Mouse (Mus musculus) MEL (cell line): ENCODE measurements at regions not wholly inside any gene's neighbourhood (a gene's known extent, or its start where the extent isn't known, plus 50 kb on each side); places are given as distances from the start of the nearest gene placed in this dataset.

Source experiments
- DNase-seq: peaks from one replicate; pipeline ENCODE4 v3.0.0; 2011; ENCODE audit warnings: low read depth, low spot score
- H3K27ac ChIP-seq: 2 replicates; pipeline ENCODE4 v1.5.1; 2012; ENCODE audit warnings: low read depth, mild to moderate bottlenecking, control low read depth, low read length, moderate library complexity; ENCODE audit not compliant: control insufficient read depth
- H3K27me3 ChIP-seq, 2 experiments: fragments of 150-350 bp in 1 of 2; sonication (generic) in 1 of 2; 2 replicates each; pipeline ENCODE4 v1.6.1; 2012; ENCODE audit warnings: low read length in 2 of 2, mild to moderate bottlenecking in 2 of 2, improper control_type of control experiment in 1 of 2, moderate library complexity in 1 of 2; ENCODE audit not compliant: insufficient read depth in 2 of 2, control insufficient read depth in 1 of 2
- H3K36me3 ChIP-seq, 2 experiments: 2 replicates each; pipeline ENCODE4 v1.6.1; 2012 to 2014; ENCODE audit warnings: low read length in 2 of 2, improper control_type of control experiment in 1 of 2, inconsistent platforms in 1 of 2, mild to moderate bottlenecking in 1 of 2; ENCODE audit not compliant: insufficient read depth in 2 of 2, control insufficient read depth in 1 of 2
- H3K4me1 ChIP-seq, 2 experiments: fragments of 150-350 bp in 1 of 2; sonication (generic) in 1 of 2; 2 replicates each; pipeline ENCODE4 v1.6.1; 2012; ENCODE audit warnings: low read length in 2 of 2, improper control_type of control experiment in 1 of 2, mild to moderate bottlenecking in 1 of 2; ENCODE audit not compliant: insufficient read depth in 2 of 2, control insufficient read depth in 1 of 2
- H3K4me3 ChIP-seq, 2 experiments: fragments of 150-350 bp in 1 of 2; sonication (generic) in 1 of 2; 2 replicates each; pipeline ENCODE4 v1.5.1; 2012; ENCODE audit warnings: low read depth in 2 of 2, low read length in 2 of 2, mild to moderate bottlenecking in 2 of 2, moderate library complexity in 2 of 2, control low read depth in 1 of 2, improper control_type of control experiment in 1 of 2; ENCODE audit not compliant: control insufficient read depth in 1 of 2, insufficient read depth in 1 of 2
- H3K79me2 ChIP-seq: 2 replicates; pipeline ENCODE4 v1.6.1; 2012; ENCODE audit warnings: mild to moderate bottlenecking, low read length, moderate library complexity; ENCODE audit not compliant: control insufficient read depth, poor library complexity, insufficient read depth
- H3K9ac ChIP-seq: 2 replicates; pipeline ENCODE4 v1.6.1; 2012; ENCODE audit warnings: low read depth, mild to moderate bottlenecking, control low read depth, low read length, moderate library complexity; ENCODE audit not compliant: control insufficient read depth, poor library complexity, severe bottlenecking
- H3K9me3 ChIP-seq: fragments of 150-350 bp; sonication (generic); replicated peaks from 2 replicates; pipeline ENCODE4 v1.6.1; 2012; ENCODE audit warnings: mild to moderate bottlenecking, low read length, improper control_type of control experiment, moderate library complexity; ENCODE audit not compliant: insufficient read depth
- BHLHE40 ChIP-seq: IDR thresholded peaks from 2 replicates; pipeline ENCODE4 v1.6.1; 2012; ENCODE audit warnings: low read depth, mild to moderate bottlenecking, inconsistent platforms, low read length, improper control_type of control experiment, borderline replicate concordance
- CTCF ChIP-seq, 3 experiments: IDR thresholded peaks in 2 of 3; conservative IDR thresholded peaks in 1 of 3; 2 replicates each; pipeline ENCODE4 v1.5.1; 2011 to 2012; ENCODE audit warnings: low read length in 3 of 3, low read depth in 2 of 3, mild to moderate bottlenecking in 2 of 3, improper control_type of control experiment in 1 of 3, inconsistent platforms in 1 of 3, mixed read lengths in 1 of 3, moderate library complexity in 1 of 3; ENCODE audit not compliant: control insufficient read depth in 1 of 3, insufficient read depth in 1 of 3, poor library complexity in 1 of 3, severe bottlenecking in 1 of 3
- ELF1 ChIP-seq: IDR thresholded peaks from 2 replicates; pipeline ENCODE4 v1.6.1; 2014; ENCODE audit warnings: low read depth, mild to moderate bottlenecking, inconsistent platforms, low read length, improper control_type of control experiment, moderate library complexity
- EP300 ChIP-seq, 2 experiments: IDR thresholded peaks; 2 replicates each; pipeline ENCODE4 v1.6.1; 2011; ENCODE audit warnings: improper control_type of control experiment in 2 of 2, low read length in 2 of 2, low read depth in 1 of 2, mild to moderate bottlenecking in 1 of 2
- ETS1 ChIP-seq: IDR thresholded peaks from 2 replicates; pipeline ENCODE4 v1.6.1; 2012; ENCODE audit warnings: low read depth, mild to moderate bottlenecking, inconsistent platforms, low read length, improper control_type of control experiment, moderate library complexity
- GABPA ChIP-seq: IDR thresholded peaks from 2 replicates; pipeline ENCODE4 v1.6.1; 2012; ENCODE audit warnings: low read depth, mild to moderate bottlenecking, inconsistent platforms, low read length, improper control_type of control experiment, moderate library complexity
- HCFC1 ChIP-seq: IDR thresholded peaks from 2 replicates; pipeline ENCODE4 v1.6.1; 2012; ENCODE audit warnings: low read depth, mild to moderate bottlenecking, inconsistent platforms, low read length, improper control_type of control experiment, moderate library complexity
- KAT2A ChIP-seq: conservative IDR thresholded peaks from 2 replicates; pipeline ENCODE4 v1.6.1; 2012; ENCODE audit warnings: low read depth, low read length, improper control_type of control experiment, inconsistent platforms
- MAX ChIP-seq: IDR thresholded peaks from 2 replicates; pipeline ENCODE4 v1.6.1; 2011; ENCODE audit warnings: low read length, improper control_type of control experiment
- MEF2A ChIP-seq: IDR thresholded peaks from 2 replicates; pipeline ENCODE4 v1.6.1; 2014; ENCODE audit warnings: low read depth, mild to moderate bottlenecking, inconsistent platforms, low read length, improper control_type of control experiment; ENCODE audit not compliant: poor library complexity, insufficient replicate concordance, severe bottlenecking; ENCODE audit errors: extremely low read depth
- MYB ChIP-seq: IDR thresholded peaks from 2 replicates; pipeline ENCODE4 v1.6.1; 2011; ENCODE audit warnings: mild to moderate bottlenecking, low read depth, low read length, improper control_type of control experiment
- MYC ChIP-seq: IDR thresholded peaks from 2 replicates; pipeline ENCODE4 v1.6.1; 2011; ENCODE audit warnings: low read depth, mild to moderate bottlenecking, low read length, improper control_type of control experiment, moderate library complexity
- POLR2A ChIP-seq, 2 experiments: IDR thresholded peaks; 2 replicates each; pipeline ENCODE4 v1.6.1; 2011 to 2012; ENCODE audit warnings: low read length in 2 of 2, mild to moderate bottlenecking in 2 of 2, control low read depth in 1 of 2, improper control_type of control experiment in 1 of 2, low read depth in 1 of 2, moderate library complexity in 1 of 2; ENCODE audit not compliant: control insufficient read depth in 1 of 2, insufficient read depth in 1 of 2, poor library complexity in 1 of 2
- POLR2AphosphoS2 ChIP-seq: IDR thresholded peaks from 2 replicates; pipeline ENCODE4 v1.6.1; 2011; ENCODE audit warnings: low read length, improper control_type of control experiment
- RAD21 ChIP-seq: IDR thresholded peaks from 2 replicates; pipeline ENCODE4 v1.6.1; 2011; ENCODE audit warnings: mild to moderate bottlenecking, low read depth, low read length, improper control_type of control experiment
- SMC3 ChIP-seq: IDR thresholded peaks from 2 replicates; pipeline ENCODE4 v1.6.1; 2011; ENCODE audit warnings: low read depth, low read length, improper control_type of control experiment
- TBP ChIP-seq: IDR thresholded peaks from 2 replicates; pipeline ENCODE4 v1.8.0; 2011; ENCODE audit warnings: low read depth, low read length, improper control_type of control experiment
- TCF12 ChIP-seq: IDR thresholded peaks from 2 replicates; pipeline ENCODE4 v1.6.1; 2014; ENCODE audit warnings: low read depth, mild to moderate bottlenecking, inconsistent platforms, low read length, improper control_type of control experiment, moderate library complexity
- UBTF ChIP-seq: IDR thresholded peaks from 2 replicates; pipeline ENCODE4 v1.6.1; 2012; ENCODE audit warnings: low read depth, mild to moderate bottlenecking, inconsistent platforms, low read length, improper control_type of control experiment, moderate library complexity, borderline replicate concordance; ENCODE audit not compliant: insufficient read depth
- USF1 ChIP-seq: IDR thresholded peaks from 2 replicates; pipeline ENCODE4 v1.6.1; 2014; ENCODE audit warnings: low read depth, mild to moderate bottlenecking, inconsistent platforms, low read length, improper control_type of control experiment, moderate library complexity
- ZKSCAN1 ChIP-seq: IDR thresholded peaks from 2 replicates; pipeline ENCODE4 v1.6.1; 2012; ENCODE audit warnings: low read depth, mild to moderate bottlenecking, inconsistent platforms, low read length, improper control_type of control experiment, moderate library complexity
- ZMIZ1 ChIP-seq: IDR thresholded peaks from 2 replicates; pipeline ENCODE4 v1.6.1; 2012; ENCODE audit warnings: low read depth, mild to moderate bottlenecking, inconsistent platforms, low read length, improper control_type of control experiment, moderate library complexity
- ZNF384 ChIP-seq: IDR thresholded peaks from 2 replicates; pipeline ENCODE4 v1.6.1; 2012; ENCODE audit warnings: low read depth, mild to moderate bottlenecking, inconsistent platforms, low read length, improper control_type of control experiment

DNA sequence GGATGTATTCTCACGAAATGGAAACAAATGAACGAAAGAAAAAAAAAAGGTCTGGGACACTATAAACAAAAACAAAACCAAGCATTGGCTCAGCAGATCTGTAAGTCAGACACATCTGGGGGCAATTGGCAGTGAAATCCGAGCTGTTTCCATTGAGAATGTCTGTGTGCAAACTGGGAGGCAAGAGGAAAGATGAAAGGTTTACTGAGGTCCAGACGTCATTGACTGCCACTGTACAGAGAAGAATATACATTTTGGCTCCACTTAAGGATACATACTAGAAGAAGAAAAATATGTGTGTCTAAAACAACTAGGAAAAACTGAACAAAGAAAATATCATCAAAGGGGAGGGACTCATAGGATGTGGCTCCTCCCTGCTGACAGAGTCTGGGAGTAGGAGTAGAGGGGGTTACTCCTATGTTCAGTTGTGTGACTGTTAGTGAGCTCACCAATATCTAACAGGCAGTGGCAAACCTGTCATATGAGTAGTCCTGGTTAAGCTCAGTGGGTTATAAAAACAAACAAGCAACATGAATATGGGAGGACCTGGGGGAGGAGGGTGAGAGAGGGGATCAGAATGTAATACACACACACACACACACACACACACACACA is 72.2 kb upstream of the Zkscan2 start:
- Histone ChIP-seq H3K27me3 (no peaks in the 10 kb centered on the region), H3K27ac (no peak overlapping the region), H3K4me1 (no peaks in the 10 kb centered on the region), H3K9ac (no peak overlapping the region), H3K79me2 (no peaks in the 10 kb centered on the region), H3K4me3 (no peak overlapping the region), H3K9me3 (no peaks in the 10 kb centered on the region)
- no peak for DNase-seq
- TF ChIP-seq TBP = no peak
- TF ChIP-seq POLR2A (IDR thresholded peaks at IDR 0.05; ENCODE audit: control insufficient read depth in 1 of 2, insufficient read depth in 1 of 2, low read depth in 1 of 2, low read length in 2 of 2, poor library complexity in 1 of 2) = no peak
- TF ChIP-seq BHLHE40 = no peak
- no peak for TF ChIP-seq ZMIZ1
- TF ChIP-seq POLR2AphosphoS2 = no peak
- no peak for TF ChIP-seq TCF12
- no peak for TF ChIP-seq UBTF
- TF ChIP-seq ELF1 = no peak
- no peak for TF ChIP-seq CTCF (IDR thresholded peaks at IDR 0.05 in 2 of 3, conservative IDR thresholded peaks at IDR 0.05 in 1 of 3; ENCODE audit: control insufficient read depth in 1 of 3, insufficient read depth in 1 of 3, low read depth in 2 of 3, low read length in 3 of 3, poor library complexity in 1 of 3, severe bottlenecking in 1 of 3)
- no peak for TF ChIP-seq USF1
- TF ChIP-seq MEF2A = no peak
- TF ChIP-seq ZNF384 = no peak
- no peak for TF ChIP-seq MYB
- TF ChIP-seq EP300 (IDR thresholded peaks at IDR 0.05; ENCODE audit: low read depth in 1 of 2, low read length in 2 of 2) = no peak
- TF ChIP-seq MAX = no peak
- TF ChIP-seq KAT2A = no peak
- no peak for TF ChIP-seq ETS1
- TF ChIP-seq GABPA = no peak
- TF ChIP-seq ZKSCAN1 = no peak
- TF ChIP-seq MYC = no peak
- TF ChIP-seq, all 39 proteins: peak for 0
- H3K36me3 ChIP-seq = no peaks in the 10 kb centered on the region

DNA sequence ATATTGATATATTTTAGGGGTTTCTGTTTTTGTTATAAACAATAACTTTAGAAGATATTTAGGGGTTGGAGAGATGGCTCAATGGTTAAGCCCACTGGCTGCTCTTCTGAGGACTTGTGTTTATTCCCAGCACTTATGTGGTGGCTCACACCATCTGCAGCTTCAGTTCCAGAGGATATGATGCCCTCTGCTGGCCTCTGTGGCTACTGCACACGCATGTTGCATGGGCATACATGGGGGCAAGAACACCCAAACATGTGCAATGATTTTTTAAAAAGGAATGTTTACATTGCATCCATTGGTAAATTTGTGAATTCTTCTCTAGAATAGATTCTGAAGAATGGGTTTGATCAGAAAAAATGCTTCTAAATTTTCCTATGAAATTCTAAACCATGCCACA is 66.0 kb upstream of the Zkscan2 start:
- no peaks in the 10 kb centered on the region for H3K4me1 ChIP-seq
- H3K4me3 ChIP-seq = no peak overlapping the region
- TF ChIP-seq HCFC1 (no peak), POLR2AphosphoS2 (no peak), CTCF (IDR thresholded peaks at IDR 0.05 in 2 of 3, conservative IDR thresholded peaks at IDR 0.05 in 1 of 3; ENCODE audit: control insufficient read depth in 1 of 3, insufficient read depth in 1 of 3, low read depth in 2 of 3, low read length in 3 of 3, poor library complexity in 1 of 3, severe bottlenecking in 1 of 3) (peak; percentile 41 to 54 (median 46)), SMC3 (peak; percentile 33), RAD21 (peak; percentile 18), MAX (no peak)
- no peaks in the 10 kb centered on the region for H3K36me3 ChIP-seq
- DNase-seq = peak; percentile 15
- H3K9ac ChIP-seq = no peak overlapping the region
- H3K79me2 ChIP-seq = no peaks in the 10 kb centered on the region
- no peaks in the 10 kb centered on the region for H3K9me3 ChIP-seq
- no peaks in the 10 kb centered on the region for H3K27me3 ChIP-seq
- H3K27ac ChIP-seq = no peak overlapping the region
